Mouse (Mus musculus) bone marrow macrophage, adult 2 months (primary cell): Measurements from ENCODE around the gene Med8.

ENCODE experiments used
- CTCF ChIP-seq: IDR thresholded peaks from 2 replicates; pipeline ENCODE4 v1.5.1; 2012; ENCODE audit warnings: low read depth, mild to moderate bottlenecking, low read length, moderate library complexity
- POLR2A ChIP-seq: IDR thresholded peaks from 2 replicates; pipeline ENCODE4 v1.6.1; 2012; ENCODE audit warnings: mild to moderate bottlenecking, low read depth, low read length, borderline replicate concordance

DNA sequence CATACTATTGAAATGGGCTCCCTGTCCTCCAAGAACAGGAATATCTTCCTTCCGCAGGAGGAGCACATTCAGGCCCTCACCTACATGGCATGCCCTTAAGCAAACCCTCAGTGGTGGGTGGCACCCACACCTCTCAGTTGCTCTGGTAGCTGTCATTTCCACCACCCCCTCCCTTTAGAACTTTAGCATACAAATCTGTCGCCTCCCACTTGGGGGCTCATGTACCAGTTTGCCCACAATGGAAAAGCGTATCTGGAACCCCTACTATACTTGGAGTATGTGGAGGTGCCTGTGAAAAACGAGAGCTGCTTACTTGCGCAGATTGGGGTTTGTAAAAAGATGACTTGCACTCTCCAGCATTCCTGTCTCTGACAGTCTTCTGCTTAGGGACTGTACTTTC is 7.2 kb downstream of the Med8 start:
- TF ChIP-seq POLR2A (no peak), CTCF (no peak)
